Mouse (Mus musculus): ENCODE measurements around the gene Elavl3. TPM values are rescaled to one million over a fixed set of nuclear protein-coding genes. Genes with fewer than 3 reads are reported as not detected.

Gene Elavl3
- 1.5 and 1.9 TPM in 2 replicates for polyA plus RNA-seq (2015; fragmentation: Nextera tagmentation; extraction: Ambion mirVana)

DNA sequence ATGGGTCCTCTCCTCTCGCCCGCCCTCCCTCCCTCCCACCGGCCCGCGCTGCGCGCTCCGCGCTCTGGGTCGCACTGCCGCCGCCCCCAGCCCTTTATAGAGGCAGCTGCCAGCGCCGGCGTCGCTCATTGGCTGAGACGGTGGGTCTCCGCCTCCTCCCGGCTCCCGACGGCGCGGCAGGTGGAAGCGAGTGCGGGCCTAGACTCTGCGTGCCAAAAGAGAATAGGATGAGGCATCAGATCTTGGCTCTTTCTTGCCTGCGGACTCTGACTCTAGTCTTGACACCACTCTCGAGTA, at the start of gene Elavl3:
Elavl3 (minus strand) TSS at position 66 of the 297 bp plus-strand sequence.
- H3K4me1 ChIP-seq (ENCODE audit: control insufficient read depth, insufficient read depth, low read length) = peaks cover 23% of the 10 kb centered on the region
- 2% methylated on average over 27 of the region's 28 CpGs for WGBS
- peaks cover 42% of the 10 kb centered on the region for H3K27me3 ChIP-seq (replicated peaks; ENCODE audit: control insufficient read depth, insufficient read depth, low read length)

DNA sequence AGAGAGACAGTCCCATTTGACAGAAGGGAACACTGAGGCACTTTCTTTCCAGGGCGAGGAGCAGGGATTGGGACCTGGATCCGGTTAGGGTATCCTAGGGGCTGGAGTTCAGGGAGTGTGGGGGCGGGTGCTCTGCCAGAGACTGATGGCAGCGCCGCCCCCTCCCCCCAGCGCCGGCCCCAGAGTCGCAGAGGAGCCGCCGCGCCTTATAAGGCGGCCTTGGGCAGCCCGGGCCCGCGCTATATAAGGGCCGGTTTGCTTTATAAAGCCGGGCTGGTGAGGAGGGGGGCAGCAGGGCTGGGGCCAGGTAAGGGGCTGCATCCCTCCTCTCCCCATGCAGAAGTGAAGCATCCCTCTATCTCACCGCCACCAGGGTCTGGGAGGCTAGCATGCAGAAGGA, 48.1 kb upstream of the Elavl3 start:
- peak; percentile 59 for ATAC-seq
- H3K27ac ChIP-seq (ENCODE audit: low read length) = peak overlapping the region; percentile 69; the same call in 1 of the 2 replicates
- H3K4me3 ChIP-seq (ENCODE audit: low read length) = peak overlapping the region; percentile 31
- H3K9me3 ChIP-seq (ENCODE audit: control insufficient read depth, low read length) = no peaks in the 10 kb centered on the region
- peak overlapping the region; percentile 53 for H3K9ac ChIP-seq (ENCODE audit: low read depth, low read length)
- peaks cover 6% of the 10 kb centered on the region; the same call in 1 of the 2 replicates for H3K4me1 ChIP-seq (ENCODE audit: control insufficient read depth, insufficient read depth, low read length)
- 3% methylated on average over 18 of the region's 18 CpGs for WGBS
- peak overlapping the region; percentile 19 for H3K4me2 ChIP-seq (ENCODE audit: low read depth, low read length)
- H3K27me3 ChIP-seq (replicated peaks; ENCODE audit: control insufficient read depth, insufficient read depth, low read length) = peaks cover 16% of the 10 kb centered on the region
- no peaks in the 10 kb centered on the region for H3K36me3 ChIP-seq (ENCODE audit: control insufficient read depth, insufficient read depth, low read length)

More for the DNA sequence above, at the start of gene Elavl3:
- Histone ChIP-seq H3K4me2 (ENCODE audit: low read depth, low read length) (peak within 1 kb of the TSS; percentile 77), H3K9ac (ENCODE audit: low read depth, low read length) (peak within 1 kb of the TSS; percentile 57), H3K36me3 (ENCODE audit: control insufficient read depth, insufficient read depth, low read length) (no peaks in the 10 kb centered on the region), H3K9me3 (ENCODE audit: control insufficient read depth, low read length) (no peaks in the 10 kb centered on the region), H3K4me3 (ENCODE audit: low read length) (peak within 1 kb of the TSS; percentile 45), H3K27ac (ENCODE audit: low read length) (no peak within 1 kb of the TSS)
- no peak for ATAC-seq

DNA sequence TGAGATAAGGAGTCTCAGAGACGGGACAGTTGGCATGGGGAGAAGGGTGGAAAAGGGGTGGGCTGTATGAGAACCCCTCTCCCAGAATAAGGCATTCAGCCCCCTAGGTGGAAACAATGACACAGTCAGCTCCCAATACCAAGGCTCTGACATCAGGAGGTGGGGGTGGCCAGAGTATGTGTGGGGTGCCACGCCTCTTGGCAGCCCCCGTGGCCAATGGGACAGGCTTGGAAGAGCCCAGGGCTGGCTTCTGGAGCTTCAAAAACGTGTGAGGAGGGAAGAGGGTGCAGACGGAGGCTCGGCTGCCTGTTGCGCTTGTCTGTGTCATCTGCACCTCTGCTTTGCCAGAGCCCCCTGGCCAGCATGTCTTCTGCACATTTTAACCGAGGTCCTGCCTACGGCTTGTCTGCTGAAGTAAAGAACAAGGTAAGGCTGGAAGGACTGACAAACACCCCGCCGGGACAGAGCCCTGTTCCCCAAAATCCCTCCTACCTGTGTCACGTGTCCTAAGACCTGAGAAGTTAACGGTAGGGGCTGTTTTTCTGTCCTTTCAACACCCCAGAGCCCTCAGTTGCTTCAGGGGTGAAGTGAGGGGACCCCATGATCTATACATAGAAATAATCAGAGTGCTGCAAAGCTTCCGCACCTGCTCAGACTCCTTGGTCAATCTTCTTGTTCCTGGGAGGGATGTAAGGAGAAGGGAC, 47.3 kb upstream of the Elavl3 start, which contains the start of gene Cnn1:
Cnn1 (plus strand) TSS at position 224 of the 704 bp plus-strand sequence.
- peak within 1 kb of the TSS; percentile 19 for H3K4me2 ChIP-seq (ENCODE audit: low read depth, low read length)
- H3K27me3 ChIP-seq (replicated peaks; ENCODE audit: control insufficient read depth, insufficient read depth, low read length) = peaks cover 16% of the 10 kb centered on the region
- WGBS = 6% methylated on average over 14 of the region's 14 CpGs
- H3K9ac ChIP-seq (ENCODE audit: low read depth, low read length) = peak within 1 kb of the TSS; percentile 53
- no peaks in the 10 kb centered on the region for H3K9me3 ChIP-seq (ENCODE audit: control insufficient read depth, low read length)
- ATAC-seq = peak; percentile 52
- H3K4me3 ChIP-seq (ENCODE audit: low read length) = peak within 1 kb of the TSS; percentile 31
- H3K27ac ChIP-seq (ENCODE audit: low read length) = peak within 1 kb of the TSS; percentile 69
- H3K36me3 ChIP-seq (ENCODE audit: control insufficient read depth, insufficient read depth, low read length) = no peaks in the 10 kb centered on the region
- peaks cover 6% of the 10 kb centered on the region; the same call in 1 of the 2 replicates for H3K4me1 ChIP-seq (ENCODE audit: control insufficient read depth, insufficient read depth, low read length)

DNA sequence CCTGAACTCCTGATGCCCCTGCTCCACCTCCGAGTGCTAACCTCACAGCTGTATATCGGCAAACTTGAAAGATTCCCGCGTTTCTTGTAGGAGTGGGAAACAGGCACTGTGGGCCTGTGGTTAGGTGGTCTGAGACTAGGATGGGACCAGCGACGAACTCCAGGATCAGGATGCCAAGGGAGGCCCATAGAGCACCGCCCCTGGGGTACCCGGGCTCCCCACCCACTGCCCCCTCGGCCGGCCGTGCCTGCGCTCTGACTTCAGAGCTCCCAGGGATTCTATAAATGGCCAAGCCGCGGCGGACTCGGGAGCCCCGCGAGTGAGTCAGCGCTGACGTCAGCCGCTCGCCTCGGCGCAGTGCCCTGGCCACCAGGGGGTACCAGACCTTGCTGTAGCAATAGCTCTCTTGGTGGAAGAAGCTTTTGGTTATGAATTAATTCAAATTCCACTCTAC, 44.1 kb upstream of the Elavl3 start:
- ATAC-seq = peak; percentile 80

DNA sequence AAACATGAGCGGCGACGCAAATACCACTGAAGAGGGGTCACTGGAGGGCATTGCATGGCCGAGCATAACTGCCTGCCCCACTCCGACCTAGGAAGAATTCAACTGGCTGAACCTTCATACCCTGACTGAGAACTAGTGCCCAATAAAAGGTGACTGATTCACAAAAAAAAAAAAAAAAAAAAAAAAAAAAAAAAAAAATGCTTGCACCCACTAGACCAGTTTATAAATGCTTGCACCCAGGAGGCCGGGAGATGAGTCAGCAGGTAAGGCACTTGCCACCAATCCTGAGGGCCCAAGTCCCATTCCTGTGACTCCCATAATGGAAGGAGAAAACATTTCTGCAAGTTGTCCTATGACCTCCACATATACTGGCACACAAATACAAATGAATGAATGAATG, 40.9 kb upstream of the Elavl3 start:
- Histone ChIP-seq H3K27me3 (replicated peaks; ENCODE audit: control insufficient read depth, insufficient read depth, low read length) (no peaks in the 10 kb centered on the region), H3K27ac (ENCODE audit: low read length) (no peak overlapping the region), H3K36me3 (ENCODE audit: control insufficient read depth, insufficient read depth, low read length) (no peaks in the 10 kb centered on the region), H3K4me1 (ENCODE audit: control insufficient read depth, insufficient read depth, low read length) (0 out of 2 replicates have a peak, but pooled peaks cover 3% of the 10 kb centered on the region), H3K4me2 (ENCODE audit: low read depth, low read length) (no peak overlapping the region), H3K4me3 (ENCODE audit: low read length) (no peak overlapping the region), H3K9me3 (ENCODE audit: control insufficient read depth, low read length) (no peaks in the 10 kb centered on the region), H3K9ac (ENCODE audit: low read depth, low read length) (no peak overlapping the region)
- 84% methylated on average over 6 of the region's 6 CpGs for WGBS
- ATAC-seq = no peak

More for the DNA sequence above, 44.1 kb upstream of the Elavl3 start:
- whole genome bisulfite sequencing = 2% methylated on average over 24 of the region's 24 CpGs
- no peaks in the 10 kb centered on the region for H3K9me3 ChIP-seq (ENCODE audit: control insufficient read depth, low read length)
- H3K4me3 ChIP-seq (ENCODE audit: low read length) = peak overlapping the region; percentile 41
- H3K36me3 ChIP-seq (ENCODE audit: control insufficient read depth, insufficient read depth, low read length) = no peaks in the 10 kb centered on the region
- H3K27me3 ChIP-seq (replicated peaks; ENCODE audit: control insufficient read depth, insufficient read depth, low read length) = peaks cover 11% of the 10 kb centered on the region
- H3K4me1 ChIP-seq (ENCODE audit: control insufficient read depth, insufficient read depth, low read length) = peaks cover 6% of the 10 kb centered on the region; the same call in 1 of the 2 replicates
- peak overlapping the region; percentile 80 for H3K4me2 ChIP-seq (ENCODE audit: low read depth, low read length)
- 0 out of 2 replicates have a peak overlapping the region, but pooled peaks have one; percentile 14 for H3K27ac ChIP-seq (ENCODE audit: low read length)
- H3K9ac ChIP-seq (ENCODE audit: low read depth, low read length) = peak overlapping the region; percentile 71

DNA sequence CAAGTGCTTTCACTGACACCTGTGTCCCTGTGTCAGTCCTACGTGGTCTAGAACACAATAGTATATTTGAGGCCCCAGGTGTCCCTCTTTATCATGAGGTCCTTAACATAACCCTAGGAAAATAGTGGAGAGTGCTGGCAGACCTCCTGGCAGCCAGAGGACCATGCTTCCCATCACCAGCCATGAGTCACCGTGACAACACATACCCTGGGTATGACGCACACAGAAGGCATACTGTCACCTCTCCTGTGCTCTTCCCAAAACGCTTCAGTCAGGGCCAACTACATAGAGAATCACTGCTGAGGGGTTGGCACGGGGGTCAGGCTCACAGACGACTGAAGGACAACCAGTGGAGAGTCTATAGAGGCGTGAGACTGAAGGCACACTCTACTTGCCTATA, 38.2 kb upstream of the Elavl3 start:
- Histone ChIP-seq H3K4me1 (ENCODE audit: control insufficient read depth, insufficient read depth, low read length) (no peaks in the 10 kb centered on the region), H3K9ac (ENCODE audit: low read depth, low read length) (no peak overlapping the region), H3K27ac (ENCODE audit: low read length) (no peak overlapping the region), H3K36me3 (ENCODE audit: control insufficient read depth, insufficient read depth, low read length) (no peaks in the 10 kb centered on the region), H3K9me3 (ENCODE audit: control insufficient read depth, low read length) (no peaks in the 10 kb centered on the region), H3K4me3 (ENCODE audit: low read length) (no peak overlapping the region), H3K27me3 (replicated peaks; ENCODE audit: control insufficient read depth, insufficient read depth, low read length) (no peaks in the 10 kb centered on the region), H3K4me2 (ENCODE audit: low read depth, low read length) (no peak overlapping the region)
- ATAC-seq = no peak
- 87% methylated on average over 7 of the region's 7 CpGs for WGBS

DNA sequence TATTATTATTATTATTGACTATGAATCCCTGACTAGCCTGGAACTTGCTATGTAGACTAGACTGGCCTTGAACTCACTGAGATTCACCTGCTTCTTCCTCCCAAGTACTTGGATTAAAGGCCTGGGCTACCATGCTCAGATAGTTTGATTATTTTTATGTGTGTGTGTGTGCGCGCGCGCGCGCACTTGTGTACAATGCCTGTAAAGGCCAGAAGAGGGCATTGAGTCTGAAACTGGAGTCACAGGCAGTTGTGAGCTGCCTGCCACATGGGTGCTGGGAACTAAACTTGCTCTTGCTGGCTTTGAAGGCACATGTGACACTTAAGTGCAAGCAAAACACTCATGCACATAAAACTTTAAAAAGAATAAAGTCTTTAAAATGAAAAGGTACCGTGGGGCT, 37.5 kb upstream of the Elavl3 start:
- Histone ChIP-seq H3K36me3 (ENCODE audit: control insufficient read depth, insufficient read depth, low read length) (no peaks in the 10 kb centered on the region), H3K27me3 (replicated peaks; ENCODE audit: control insufficient read depth, insufficient read depth, low read length) (no peaks in the 10 kb centered on the region), H3K9me3 (ENCODE audit: control insufficient read depth, low read length) (no peaks in the 10 kb centered on the region), H3K4me3 (ENCODE audit: low read length) (no peak overlapping the region), H3K27ac (ENCODE audit: low read length) (no peak overlapping the region), H3K9ac (ENCODE audit: low read depth, low read length) (no peak overlapping the region), H3K4me1 (ENCODE audit: control insufficient read depth, insufficient read depth, low read length) (peaks cover 4% of the 10 kb centered on the region; the same call in 1 of the 2 replicates), H3K4me2 (ENCODE audit: low read depth, low read length) (no peak overlapping the region)
- WGBS = 96% methylated on average over 7 of the region's 7 CpGs
- no peak for ATAC-seq

DNA sequence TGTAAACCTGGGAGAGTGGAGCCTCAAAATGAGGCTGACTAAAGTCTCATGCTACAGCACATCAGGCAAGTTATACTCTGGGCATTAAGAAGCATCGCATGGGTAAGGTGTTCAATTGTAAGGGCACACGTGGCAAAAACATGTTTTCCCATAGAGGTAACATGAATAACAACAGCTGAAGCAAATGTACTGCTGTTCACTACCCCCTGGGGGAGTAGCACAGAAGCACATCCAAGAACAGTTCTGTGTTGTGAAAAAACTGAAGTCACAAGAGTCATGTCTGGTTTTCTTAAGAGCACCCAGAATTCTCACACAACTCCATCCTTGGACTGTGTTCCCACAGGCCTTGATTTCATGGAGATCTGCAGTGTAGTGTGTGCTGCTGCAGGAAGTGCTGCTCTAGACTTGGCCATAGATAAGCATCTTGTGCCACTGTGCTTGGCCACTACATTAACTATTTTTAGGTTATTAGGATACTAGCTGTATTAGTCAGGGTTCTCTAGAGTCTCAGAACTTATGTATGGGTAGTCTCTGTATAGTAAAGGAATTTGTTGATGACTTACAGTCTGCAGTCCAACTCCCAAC, 35.3 kb upstream of the Elavl3 start:
- H3K9me3 ChIP-seq (ENCODE audit: control insufficient read depth, low read length) = no peaks in the 10 kb centered on the region
- ATAC-seq = no peak
- no peaks in the 10 kb centered on the region for H3K27me3 ChIP-seq (replicated peaks; ENCODE audit: control insufficient read depth, insufficient read depth, low read length)
- no peak overlapping the region for H3K27ac ChIP-seq (ENCODE audit: low read length)
- H3K4me2 ChIP-seq (ENCODE audit: low read depth, low read length) = no peak overlapping the region
- no peak overlapping the region for H3K4me3 ChIP-seq (ENCODE audit: low read length)
- no peak overlapping the region for H3K9ac ChIP-seq (ENCODE audit: low read depth, low read length)
- 89% methylated on average over 2 of the region's 2 CpGs for whole genome bisulfite sequencing
- peaks cover 4% of the 10 kb centered on the region; the same call in 1 of the 2 replicates for H3K4me1 ChIP-seq (ENCODE audit: control insufficient read depth, insufficient read depth, low read length)
- no peaks in the 10 kb centered on the region for H3K36me3 ChIP-seq (ENCODE audit: control insufficient read depth, insufficient read depth, low read length)

DNA sequence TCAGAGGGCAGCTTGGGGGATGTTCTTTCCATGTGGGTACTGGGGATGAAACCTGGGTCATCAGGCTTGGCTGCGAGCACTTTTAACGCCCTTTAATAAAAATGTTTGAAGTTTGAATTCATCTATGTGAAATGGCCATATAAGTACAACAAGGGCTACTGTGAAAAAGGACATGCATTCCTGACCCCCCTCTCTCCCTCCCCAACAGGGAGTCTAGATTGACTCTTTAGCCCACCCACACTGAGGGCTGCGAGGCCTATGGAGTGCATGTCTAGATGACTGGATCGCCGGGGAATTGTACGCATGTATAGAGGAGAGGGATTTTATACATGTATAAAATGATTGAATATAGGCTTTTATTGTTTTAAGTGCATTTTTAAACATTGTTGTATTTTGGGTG, 34.2 kb upstream of the Elavl3 start:
- Histone ChIP-seq H3K4me2 (ENCODE audit: low read depth, low read length) (peak overlapping the region; percentile 80), H3K4me1 (ENCODE audit: control insufficient read depth, insufficient read depth, low read length) (peaks cover 4% of the 10 kb centered on the region; the same call in 1 of the 2 replicates), H3K9ac (ENCODE audit: low read depth, low read length) (peak overlapping the region; percentile 65), H3K9me3 (ENCODE audit: control insufficient read depth, low read length) (no peaks in the 10 kb centered on the region), H3K27me3 (replicated peaks; ENCODE audit: control insufficient read depth, insufficient read depth, low read length) (no peaks in the 10 kb centered on the region), H3K36me3 (ENCODE audit: control insufficient read depth, insufficient read depth, low read length) (no peaks in the 10 kb centered on the region), H3K27ac (ENCODE audit: low read length) (peak overlapping the region; percentile 87; the same call in 1 of the 2 replicates), H3K4me3 (ENCODE audit: low read length) (peak overlapping the region; percentile 58)
- no peak for ATAC-seq
- WGBS = 57% methylated on average over 6 of the region's 6 CpGs
